Mouse (Mus musculus): ENCODE data around the gene Ccdc181. TPM values are rescaled to one million over a fixed set of nuclear protein-coding genes. Genes with fewer than 3 reads are reported as not detected.

Gene Ccdc181
- total and polyA plus RNA-seq, 3 experiments = 2.7 to 9.2 (median 8.6) TPM

DNA sequence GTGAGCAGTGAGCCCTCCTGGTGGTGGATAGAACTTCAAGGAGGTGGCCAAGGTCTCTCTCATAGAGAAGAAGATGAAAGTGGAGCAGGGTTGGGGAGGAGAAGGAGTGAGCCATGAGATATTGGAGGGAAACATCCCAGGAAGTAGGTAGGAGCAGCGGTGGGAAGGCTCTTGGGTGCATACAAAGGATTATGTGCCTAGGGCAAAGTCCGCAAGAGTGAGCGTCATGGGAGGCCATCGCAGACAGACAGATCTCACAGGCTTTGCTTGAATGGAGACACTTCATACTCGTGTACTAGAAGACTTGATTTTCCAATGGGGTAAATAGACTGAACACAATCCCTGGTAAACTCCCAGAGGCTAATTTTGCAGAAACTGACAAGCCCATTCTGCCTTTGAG, 43.1 kb downstream of the Ccdc181 start:
- Histone ChIP-seq H3K4me1 (ENCODE audit: control insufficient read depth, insufficient read depth, low read length) (peaks cover 1% of the 10 kb centered on the region; the same call in 1 of the 2 replicates), H3K4me3 (no peak overlapping the region), H3K9ac (ENCODE audit: low read depth, low read length) (no peak overlapping the region), H3K27ac (no peak overlapping the region), H3K79me2 (replicated peaks; ENCODE audit: control insufficient read depth, insufficient read depth, low read length) (no peaks in the 10 kb centered on the region), H3K27me3 (ENCODE audit: control insufficient read depth, insufficient read depth, low read length) (no peaks in the 10 kb centered on the region), H3K36me3 (ENCODE audit: control insufficient read depth, insufficient read depth, low read length) (no peaks in the 10 kb centered on the region)
- DNase-seq = no peak
- WGBS = 96% methylated on average over 5 of the region's 5 CpGs
- TF ChIP-seq CTCF (IDR thresholded peaks at IDR 0.05) (no peak), EP300 (IDR thresholded peaks at IDR 0.05; ENCODE audit: insufficient read depth, low read depth, low read length) (no peak), POLR2A (IDR thresholded peaks at IDR 0.05; ENCODE audit: insufficient read depth, low read depth, low read length) (no peak)
- intact Hi-C loops (cut with DNase I) = loop anchor here (5.0 kb wide), 1 partner anchor 584 kb away; no protein-coding TSS in a partner anchor

DNA sequence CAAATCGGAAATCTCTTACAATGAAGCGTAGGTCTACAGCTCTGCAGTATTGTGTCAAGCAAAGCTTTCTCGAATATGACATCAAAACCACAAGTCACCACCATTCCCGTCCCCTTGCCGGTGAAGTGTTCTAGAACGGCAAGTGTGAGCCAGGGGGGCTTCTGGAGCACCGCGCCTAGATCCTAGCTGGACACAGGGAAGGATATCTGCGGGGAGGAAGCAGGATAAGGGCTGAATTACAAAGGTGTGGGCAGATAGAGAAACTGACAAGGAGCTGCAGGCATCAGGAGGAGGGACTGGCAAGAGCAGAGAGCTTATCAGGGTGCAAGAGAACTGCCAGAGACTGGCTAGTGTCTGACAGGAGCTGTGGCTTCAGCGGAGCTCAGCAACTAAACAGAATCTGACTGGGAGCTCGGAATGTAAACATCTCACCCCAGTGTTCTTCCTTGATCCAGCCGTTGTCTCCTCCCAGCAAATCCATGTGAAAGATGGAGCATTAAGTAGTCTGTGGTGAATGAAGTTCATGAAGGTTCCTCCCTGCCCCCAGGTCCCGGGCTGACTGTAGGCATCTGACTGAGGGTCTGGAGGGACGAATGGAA, 44.3 kb downstream of the Ccdc181 start:
- no peak for DNase-seq
- Histone ChIP-seq H3K36me3 (ENCODE audit: control insufficient read depth, insufficient read depth, low read length) (no peaks in the 10 kb centered on the region), H3K27me3 (ENCODE audit: control insufficient read depth, insufficient read depth, low read length) (no peaks in the 10 kb centered on the region), H3K9ac (ENCODE audit: low read depth, low read length) (no peak overlapping the region), H3K79me2 (replicated peaks; ENCODE audit: control insufficient read depth, insufficient read depth, low read length) (no peaks in the 10 kb centered on the region), H3K27ac (no peak overlapping the region), H3K4me1 (ENCODE audit: control insufficient read depth, insufficient read depth, low read length) (peaks cover 1% of the 10 kb centered on the region; the same call in 1 of the 2 replicates), H3K4me3 (no peak overlapping the region)
- WGBS = 46% methylated on average over 14 of the region's 14 CpGs
- intact Hi-C loops (cut with DNase I) = loop anchor here (5.0 kb wide), 1 partner anchor 583 kb away; no protein-coding TSS in a partner anchor
- no peak for TF ChIP-seq POLR2A (IDR thresholded peaks at IDR 0.05; ENCODE audit: insufficient read depth, low read depth, low read length)

GRCm38 (mm10) chr1:164320731-164321130, 45.3 kb downstream of the Ccdc181 start:
- intact Hi-C loops (cut with DNase I) = no loop called here
- TF ChIP-seq POLR2A (IDR thresholded peaks at IDR 0.05; ENCODE audit: insufficient read depth, low read depth, low read length) (no peak), EP300 (IDR thresholded peaks at IDR 0.05; ENCODE audit: insufficient read depth, low read depth, low read length) (no peak), CTCF (IDR thresholded peaks at IDR 0.05) (no peak)
- H3K27me3 ChIP-seq (ENCODE audit: control insufficient read depth, insufficient read depth, low read length) = no peaks in the 10 kb centered on the region
- H3K36me3 ChIP-seq (ENCODE audit: control insufficient read depth, insufficient read depth, low read length) = no peaks in the 10 kb centered on the region
- 45% methylated on average over 5 of the region's 5 CpGs for WGBS
- H3K79me2 ChIP-seq (replicated peaks; ENCODE audit: control insufficient read depth, insufficient read depth, low read length) = no peaks in the 10 kb centered on the region
- H3K4me1 ChIP-seq (ENCODE audit: control insufficient read depth, insufficient read depth, low read length) = peaks cover 1% of the 10 kb centered on the region; the same call in 1 of the 2 replicates
- no peak overlapping the region for H3K27ac ChIP-seq
- no peak overlapping the region for H3K9ac ChIP-seq (ENCODE audit: low read depth, low read length)
- no peak overlapping the region for H3K4me3 ChIP-seq
- DNase-seq = no peak

GRCm38 (mm10) chr1:164321408-164321807, 46.0 kb downstream of the Ccdc181 start:
- Histone ChIP-seq H3K36me3 (ENCODE audit: control insufficient read depth, insufficient read depth, low read length) (no peaks in the 10 kb centered on the region), H3K27ac (no peak overlapping the region), H3K9ac (ENCODE audit: low read depth, low read length) (no peak overlapping the region), H3K4me3 (no peak overlapping the region), H3K27me3 (ENCODE audit: control insufficient read depth, insufficient read depth, low read length) (no peaks in the 10 kb centered on the region), H3K79me2 (replicated peaks; ENCODE audit: control insufficient read depth, insufficient read depth, low read length) (no peaks in the 10 kb centered on the region), H3K4me1 (ENCODE audit: control insufficient read depth, insufficient read depth, low read length) (peaks cover 1% of the 10 kb centered on the region; the same call in 1 of the 2 replicates)
- TF ChIP-seq CTCF (IDR thresholded peaks at IDR 0.05) (no peak), POLR2A (IDR thresholded peaks at IDR 0.05; ENCODE audit: insufficient read depth, low read depth, low read length) (no peak), EP300 (IDR thresholded peaks at IDR 0.05; ENCODE audit: insufficient read depth, low read depth, low read length) (no peak)
- DNase-seq = no peak
- 85% methylated on average over 10 of the region's 10 CpGs for WGBS
- intact Hi-C loops (cut with DNase I) = no loop called here

DNA sequence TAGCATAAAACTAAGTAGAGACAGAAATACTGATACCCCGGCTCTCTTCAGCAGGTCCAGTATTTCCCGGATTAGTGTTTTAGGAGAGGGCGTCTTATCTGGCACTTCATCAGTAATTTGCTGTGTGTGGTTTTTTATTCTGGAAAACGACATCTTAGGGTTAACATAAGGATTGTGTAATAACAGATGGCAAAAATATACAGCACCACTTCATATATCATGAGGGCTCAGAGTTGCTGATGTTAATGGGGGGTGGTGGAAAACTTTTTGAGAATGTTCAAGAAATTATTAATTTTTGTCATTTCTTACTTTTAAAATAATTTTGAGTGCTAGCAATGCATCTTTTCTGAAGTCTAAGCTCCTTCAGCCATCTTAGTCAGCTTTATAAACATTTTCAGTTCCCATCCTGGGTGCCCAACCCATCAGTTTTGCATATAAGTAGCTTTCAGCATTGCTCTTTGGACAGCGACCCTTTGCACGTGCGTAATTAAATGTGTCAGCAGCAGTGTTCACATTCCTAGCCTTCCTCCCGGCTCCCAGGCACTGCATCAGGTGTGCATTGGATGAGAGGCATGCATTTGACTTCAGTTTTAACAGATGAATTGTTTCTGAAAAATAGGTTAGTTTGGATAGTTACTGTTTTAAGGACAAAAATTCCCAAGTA, 47.7 kb downstream of the Ccdc181 start:
- no peak for TF ChIP-seq POLR2A (IDR thresholded peaks at IDR 0.05; ENCODE audit: insufficient read depth, low read depth, low read length)
- no peak for TF ChIP-seq CTCF (IDR thresholded peaks at IDR 0.05)
- TF ChIP-seq EP300 (IDR thresholded peaks at IDR 0.05; ENCODE audit: insufficient read depth, low read depth, low read length) = no peak
- Histone ChIP-seq H3K79me2 (replicated peaks; ENCODE audit: control insufficient read depth, insufficient read depth, low read length) (no peaks in the 10 kb centered on the region), H3K27ac (no peak overlapping the region), H3K36me3 (ENCODE audit: control insufficient read depth, insufficient read depth, low read length) (no peaks in the 10 kb centered on the region), H3K9ac (ENCODE audit: low read depth, low read length) (no peak overlapping the region), H3K4me3 (no peak overlapping the region), H3K4me1 (ENCODE audit: control insufficient read depth, insufficient read depth, low read length) (peaks cover 1% of the 10 kb centered on the region; the same call in 1 of the 2 replicates), H3K27me3 (ENCODE audit: control insufficient read depth, insufficient read depth, low read length) (no peaks in the 10 kb centered on the region)
- intact Hi-C loops (cut with DNase I) = no loop called here
- WGBS = 83% methylated on average over 8 of the region's 8 CpGs
- no peak for DNase-seq

- H3K4me1 ChIP-seq (ENCODE audit: control insufficient read depth, insufficient read depth, low read length) = peaks cover 1% of the 10 kb centered on the region; the same call in 1 of the 2 replicates
- no peak for DNase-seq
- H3K27me3 ChIP-seq (ENCODE audit: control insufficient read depth, insufficient read depth, low read length) = no peaks in the 10 kb centered on the region
- H3K36me3 ChIP-seq (ENCODE audit: control insufficient read depth, insufficient read depth, low read length) = no peaks in the 10 kb centered on the region
- no peak overlapping the region for H3K27ac ChIP-seq
- H3K79me2 ChIP-seq (replicated peaks; ENCODE audit: control insufficient read depth, insufficient read depth, low read length) = no peaks in the 10 kb centered on the region
- H3K4me3 ChIP-seq = no peak overlapping the region
- intact Hi-C loops (cut with DNase I) = no loop called here
- 89% methylated on average over 4 of the region's 4 CpGs for WGBS
- H3K9ac ChIP-seq (ENCODE audit: low read depth, low read length) = no peak overlapping the region
- TF ChIP-seq POLR2A (IDR thresholded peaks at IDR 0.05; ENCODE audit: insufficient read depth, low read depth, low read length) (no peak), EP300 (IDR thresholded peaks at IDR 0.05; ENCODE audit: insufficient read depth, low read depth, low read length) (no peak), CTCF (IDR thresholded peaks at IDR 0.05) (no peak)
Observed at GRCm38 (mm10) chr1:164324221-164324620, 48.8 kb downstream of the Ccdc181 start.

Data from heart, adult 2 months (tissue).